Mouse (Mus musculus) heart, embryonic 14.5 days (tissue): ENCODE measurements around the gene Dennd2a. TPM values are rescaled to one million over a fixed set of nuclear protein-coding genes. Genes with fewer than 3 reads are reported as not detected.

Source experiments
- ATAC-seq: fragments of 200-750 bp; cut with Nextera tagmentation; 2 replicates; pipeline ENCODE4 v1.8.0; 2017; ENCODE audit warnings: low read depth, moderate TSS enrichment; ENCODE audit not compliant: insufficient number of reproducible peaks, insufficient read depth, low FRiP score
- H3K27ac ChIP-seq, 2 experiments: fragments of 200-500 bp in 1 of 2; fragments of 300-500 bp in 1 of 2; sonication (generic) in 1 of 2; replicated peaks in 1 of 2; 2 replicates each; pipeline ENCODE4 v1.5.1; 2012 to 2014; ENCODE audit warnings: low read depth in 2 of 2, low read length in 2 of 2, control low read depth in 1 of 2, mild to moderate bottlenecking in 1 of 2, mixed read lengths in 1 of 2; ENCODE audit not compliant: control insufficient read depth in 1 of 2, insufficient read depth in 1 of 2
- H3K27me3 ChIP-seq: fragments of 300-500 bp; sonication (generic); 2 replicates; pipeline ENCODE4 v1.6.1; 2014; ENCODE audit warnings: mild to moderate bottlenecking, low read length, control low read depth; ENCODE audit not compliant: control insufficient read depth, insufficient read depth
- H3K36me3 ChIP-seq: fragments of 300-500 bp; sonication (generic); 2 replicates; pipeline ENCODE4 v1.6.1; 2014; ENCODE audit warnings: mild to moderate bottlenecking, control low read depth, low read length, mixed read lengths; ENCODE audit not compliant: control insufficient read depth, insufficient read depth
- H3K4me1 ChIP-seq, 2 experiments: fragments of 200-500 bp in 1 of 2; fragments of 300-500 bp in 1 of 2; sonication (generic) in 1 of 2; 2 replicates each; pipeline ENCODE4 v1.6.1; 2012 to 2014; ENCODE audit warnings: low read length in 2 of 2, control low read depth in 1 of 2, mixed read lengths in 1 of 2; ENCODE audit not compliant: control insufficient read depth in 2 of 2, insufficient read depth in 2 of 2
- H3K4me2 ChIP-seq: fragments of 300-500 bp; sonication (generic); 2 replicates; pipeline ENCODE4 v1.6.1; 2014; ENCODE audit warnings: mild to moderate bottlenecking, low read length
- H3K4me3 ChIP-seq, 2 experiments: fragments of 200-500 bp in 1 of 2; fragments of 300-500 bp in 1 of 2; sonication (generic) in 1 of 2; 2 replicates each; pipeline ENCODE4 v1.5.1; 2012 to 2014; ENCODE audit warnings: low read length in 2 of 2, mild to moderate bottlenecking in 2 of 2, control low read depth in 1 of 2, low read depth in 1 of 2, moderate library complexity in 1 of 2; ENCODE audit not compliant: control insufficient read depth in 1 of 2, insufficient read depth in 1 of 2
- H3K9ac ChIP-seq: fragments of 300-500 bp; sonication (generic); 2 replicates; pipeline ENCODE4 v1.6.1; 2014; ENCODE audit warnings: mild to moderate bottlenecking, low read length
- H3K9me3 ChIP-seq: fragments of 300-500 bp; sonication (generic); 2 replicates; pipeline ENCODE4 v1.6.1; 2016; ENCODE audit warnings: low read length, control low read depth; ENCODE audit not compliant: control insufficient read depth
- WGBS: fragments of 180-500 bp; shearing (Covaris S2); extraction: QIAGEN DNeasy Blood & Tissue Kit; methylation state at CpG from one replicate; pipeline ENCODE4 v1.1.7; 2014; 5-methylcytosine and 5-hydroxymethylcytosine counted together
- polyA plus RNA-seq: library from polyadenylated mRNA; unstranded; fragments of >200 nt; fragmentation: Nextera tagmentation; extraction: Ambion mirVana; gene quantifications from 2 replicates; pipeline ENCODE4 v1.2.1, GENCODE M21; 2014

Dennd2a gene
- polyA plus RNA-seq, 1 experiment from 2014 or later: 18.8 TPM

DNA sequence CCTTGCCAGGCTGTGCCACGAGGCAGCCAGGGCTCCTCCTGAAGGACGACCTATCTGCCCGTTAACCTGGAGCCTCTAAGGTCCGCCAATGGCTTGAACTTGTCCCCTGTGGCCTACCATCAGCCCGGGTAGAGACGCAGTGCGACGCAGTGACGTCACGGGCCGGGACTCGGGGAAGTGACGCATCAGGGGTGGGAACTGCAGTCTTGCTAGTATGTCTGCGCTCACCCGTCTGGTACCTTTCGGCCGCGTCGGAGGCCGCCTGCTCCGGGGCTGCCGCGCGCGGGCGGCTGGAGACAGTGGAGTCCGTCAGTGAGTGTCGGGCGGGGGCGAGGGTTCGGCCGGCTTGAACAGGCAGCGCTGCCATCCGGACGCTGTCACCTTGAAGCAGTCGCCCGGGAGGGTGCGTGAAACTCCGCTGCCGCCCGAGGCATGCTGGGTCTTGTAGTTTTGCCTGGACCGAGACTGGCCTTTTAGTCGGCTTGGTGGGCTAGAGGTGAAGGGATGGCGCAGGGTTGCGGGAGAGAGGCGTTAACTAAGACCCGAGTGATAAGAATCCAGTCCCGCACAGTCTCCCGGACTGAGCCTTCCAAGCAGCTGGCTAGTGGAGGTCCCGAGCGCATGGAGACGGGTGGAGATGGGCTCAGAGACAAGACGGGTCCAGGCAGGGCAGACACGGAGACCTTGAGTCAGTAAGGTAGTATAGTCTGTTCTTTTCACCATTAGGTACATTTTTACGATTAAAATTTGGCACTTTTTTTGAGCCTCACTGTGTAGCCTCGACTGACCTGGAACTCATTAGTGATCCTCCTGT, 34.9 kb upstream of the Dennd2a start, which contains the start of gene Ndufb2:
Gene Ndufb2 (plus strand): TSS at position 174 of the 814 bp plus-strand sequence.
- H3K4me3 ChIP-seq: peak within 1 kb of the TSS; percentile 65 to 86
- under 1% methylated on average over 55 of the region's 56 CpGs for WGBS
- H3K9ac ChIP-seq: peak within 1 kb of the TSS; percentile 93
- peaks cover 36% of the 10 kb centered on the region for H3K36me3 ChIP-seq
- no peaks in the 10 kb centered on the region for H3K9me3 ChIP-seq
- peak; percentile 94 for ATAC-seq
- peak within 1 kb of the TSS; percentile 95 to 98 for H3K27ac ChIP-seq
- peaks cover 6 to 12% of the 10 kb centered on the region in 2 experiments for H3K4me1 ChIP-seq
- no peaks in the 10 kb centered on the region for H3K27me3 ChIP-seq
- H3K4me2 ChIP-seq: peak within 1 kb of the TSS; percentile 88

DNA sequence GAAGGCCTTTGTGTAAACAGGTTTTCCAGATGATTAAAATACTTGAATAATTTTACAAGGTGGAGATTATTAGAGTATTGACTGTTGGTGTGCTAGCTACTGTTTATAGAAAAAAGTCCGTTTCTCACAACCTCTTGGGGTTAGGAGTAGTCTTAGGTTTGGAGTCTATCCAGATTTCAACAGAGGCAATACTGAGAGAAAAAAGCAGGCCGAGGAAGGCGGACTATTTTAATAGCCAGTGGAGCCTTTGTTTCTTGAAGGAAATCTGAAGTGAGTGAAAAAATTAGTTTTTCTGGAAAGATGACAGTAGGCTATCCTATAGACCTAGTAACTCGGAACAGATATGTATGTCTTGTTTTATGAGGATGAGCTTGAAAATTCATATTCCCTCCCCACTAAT, 33.8 kb upstream of the Dennd2a start:
- peaks cover 6 to 12% of the 10 kb centered on the region in 2 experiments for H3K4me1 ChIP-seq
- H3K9ac ChIP-seq: no peak overlapping the region
- 93% methylated on average over 4 of the region's 4 CpGs for WGBS
- no peaks in the 10 kb centered on the region for H3K9me3 ChIP-seq
- H3K4me3 ChIP-seq: peak overlapping the region in 1 of 2 experiments; percentile 86; a peak in 1 of 4 replicates
- H3K27me3 ChIP-seq: no peaks in the 10 kb centered on the region
- peak overlapping the region; percentile 88; the same call in 1 of the 2 replicates for H3K4me2 ChIP-seq
- ATAC-seq: no peak
- H3K36me3 ChIP-seq: peaks cover 36% of the 10 kb centered on the region
- no peak overlapping the region for H3K27ac ChIP-seq

DNA sequence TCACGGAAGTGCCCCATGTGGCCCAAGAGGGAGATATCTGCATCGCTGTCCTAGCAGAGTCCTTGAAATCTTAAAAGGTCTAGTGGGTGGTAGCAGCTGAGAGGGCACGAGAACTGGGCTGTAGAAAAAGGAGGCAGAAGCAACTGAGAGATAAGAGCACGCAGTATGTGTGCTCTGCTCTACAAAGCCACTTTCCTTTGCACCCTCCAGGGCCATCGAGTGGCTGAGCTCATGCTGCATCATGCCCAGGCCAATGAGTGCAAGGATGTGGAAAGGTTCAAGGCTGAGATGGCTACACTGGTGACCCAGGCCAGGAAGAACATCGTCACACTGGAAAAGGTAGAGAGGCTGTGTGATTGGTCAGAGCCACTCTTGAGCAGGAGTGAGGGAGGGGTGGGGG, 27.9 kb upstream of the Dennd2a start, which contains the start of gene Gm42420:
Gene Gm42420 (plus strand): TSS at position 237 of the 400 bp plus-strand sequence.
- no peak for ATAC-seq
- H3K36me3 ChIP-seq: peaks cover 76% of the 10 kb centered on the region
- 73% methylated on average over 6 of the region's 6 CpGs for WGBS

DNA sequence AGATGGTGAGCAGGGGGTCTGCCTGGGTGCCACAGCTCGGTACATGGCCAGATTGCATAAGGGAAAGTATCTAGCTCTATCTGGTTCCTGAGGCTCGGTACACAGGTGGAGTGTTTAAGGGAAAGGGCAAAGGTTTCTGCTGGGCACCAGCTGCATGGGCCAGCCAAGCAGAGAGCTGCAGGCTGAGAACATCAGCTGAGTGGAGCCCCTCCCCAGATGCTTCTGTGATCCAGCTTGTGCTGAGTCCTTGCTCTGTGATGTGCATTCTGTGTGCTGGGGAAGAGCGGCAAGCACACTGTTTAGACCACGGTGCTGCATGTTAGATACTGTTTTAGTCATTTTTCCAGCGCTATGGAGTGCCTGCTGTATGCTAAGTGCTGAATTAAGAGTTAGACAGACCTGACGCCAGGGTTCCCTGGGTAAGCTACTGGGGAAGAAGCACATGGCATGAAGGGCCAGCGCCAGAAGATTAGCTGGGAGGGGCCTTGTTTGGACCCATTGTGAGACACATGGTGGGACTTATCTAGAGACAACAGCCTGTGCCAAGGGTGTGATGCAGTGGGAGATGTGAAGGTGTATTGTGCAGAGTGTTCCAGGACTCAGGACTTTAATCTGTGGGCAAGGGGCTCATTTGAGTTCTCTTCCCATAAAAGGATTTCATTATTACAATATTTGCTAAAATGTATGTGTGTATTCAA, 23.6 kb upstream of the Dennd2a start:
- H3K27me3 ChIP-seq: no peaks in the 10 kb centered on the region
- H3K36me3 ChIP-seq: peaks cover 85% of the 10 kb centered on the region
- no peak overlapping the region for H3K4me3 ChIP-seq
- H3K4me2 ChIP-seq: no peak overlapping the region
- H3K27ac ChIP-seq: no peak overlapping the region
- no peaks in the 10 kb centered on the region for H3K4me1 ChIP-seq
- ATAC-seq: no peak
- 72% methylated on average over 7 of the region's 7 CpGs for WGBS
- no peaks in the 10 kb centered on the region for H3K9me3 ChIP-seq
- no peak overlapping the region for H3K9ac ChIP-seq

More for the DNA sequence above, 27.9 kb upstream of the Dennd2a start, which contains the start of gene Gm42420:
- Histone ChIP-seq H3K4me1 (no peaks in the 10 kb centered on the region), H3K4me3 (no peak within 1 kb of the TSS), H3K9ac (no peak within 1 kb of the TSS), H3K4me2 (no peak within 1 kb of the TSS), H3K27ac (no peak within 1 kb of the TSS), H3K27me3 (no peaks in the 10 kb centered on the region), H3K9me3 (no peaks in the 10 kb centered on the region)

DNA sequence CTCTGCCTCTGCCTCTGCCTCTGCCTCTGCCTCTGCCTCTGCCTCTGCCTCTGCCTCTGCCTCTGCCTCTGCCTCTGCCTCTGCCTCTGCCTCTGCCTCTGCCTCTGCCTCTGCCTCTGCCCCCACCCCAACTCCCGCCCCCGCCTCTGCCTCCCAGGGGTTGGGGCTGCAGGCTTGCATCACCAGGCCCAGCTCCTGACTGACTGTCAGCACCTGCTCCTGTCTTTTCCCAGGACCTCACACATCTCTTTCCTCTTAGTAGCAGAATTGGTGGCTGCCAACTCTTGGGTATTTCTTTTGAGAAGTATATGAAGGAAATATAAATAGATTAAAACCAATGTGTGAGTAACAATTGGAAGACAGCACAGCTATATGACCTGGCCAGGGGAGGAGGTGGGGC, 22.9 kb upstream of the Dennd2a start:
- Histone ChIP-seq H3K4me3 (no peak overlapping the region), H3K27ac (no peak overlapping the region), H3K9ac (no peak overlapping the region), H3K4me1 (no peaks in the 10 kb centered on the region), H3K9me3 (no peaks in the 10 kb centered on the region), H3K4me2 (no peak overlapping the region), H3K36me3 (peaks cover 81% of the 10 kb centered on the region), H3K27me3 (no peaks in the 10 kb centered on the region)
- WGBS: 61% methylated on average over 2 of the region's 2 CpGs
- ATAC-seq: no peak

DNA sequence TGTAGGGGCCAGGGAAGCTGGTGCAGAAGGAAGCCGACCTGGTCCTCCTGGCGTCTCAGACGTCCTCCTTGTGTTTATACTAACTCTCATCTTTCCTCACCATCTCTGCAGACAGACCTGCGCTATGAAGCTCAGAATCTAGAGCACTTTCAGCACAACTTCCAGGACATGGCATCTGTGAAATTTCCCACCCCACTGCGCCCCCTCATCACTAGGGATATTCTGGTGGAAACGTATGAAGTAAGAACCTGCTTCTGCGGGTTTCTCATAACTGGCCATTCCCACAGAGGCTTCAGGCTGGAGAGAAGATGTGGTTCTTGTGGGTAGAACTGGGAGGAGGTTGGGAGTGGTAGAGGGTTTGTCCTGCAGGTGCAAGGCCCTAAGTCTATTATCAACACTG, 21.9 kb upstream of the Dennd2a start:
- Histone ChIP-seq H3K4me1 (peaks cover 4 to 5% of the 10 kb centered on the region in 2 experiments), H3K36me3 (peaks cover 73% of the 10 kb centered on the region), H3K27ac (no peak overlapping the region), H3K27me3 (no peaks in the 10 kb centered on the region), H3K9me3 (no peaks in the 10 kb centered on the region), H3K9ac (no peak overlapping the region), H3K4me3 (no peak overlapping the region), H3K4me2 (no peak overlapping the region)
- ATAC-seq: no peak
- 84% methylated on average over 7 of the region's 7 CpGs for WGBS

DNA sequence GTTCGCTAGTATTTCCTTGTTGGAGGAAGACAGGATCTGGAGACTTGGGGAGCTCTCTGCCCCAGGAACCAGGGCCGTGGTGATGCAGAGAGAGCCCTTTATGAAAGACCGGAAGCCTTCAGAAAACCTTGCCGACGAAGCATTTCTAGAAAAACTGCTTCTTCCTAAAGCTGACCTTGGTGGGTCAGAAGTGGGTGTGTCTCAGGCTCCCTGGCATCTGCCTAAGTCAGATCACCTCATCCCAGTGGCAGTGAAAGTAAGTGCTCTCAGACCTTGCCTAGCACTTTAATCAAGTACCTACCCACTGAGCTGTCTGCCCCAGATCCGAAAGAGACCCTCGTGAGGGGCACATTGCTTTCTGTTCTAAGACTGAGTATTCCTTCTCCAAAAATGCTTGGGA, 17.3 kb upstream of the Dennd2a start:
- Histone ChIP-seq H3K27me3 (no peaks in the 10 kb centered on the region), H3K9me3 (no peaks in the 10 kb centered on the region), H3K4me2 (peak overlapping the region; percentile 90), H3K27ac (peak overlapping the region in 1 of 2 experiments; percentile 94; a peak in 3 of 4 replicates), H3K9ac (peak overlapping the region; percentile 86), H3K4me1 (peaks cover 9 to 14% of the 10 kb centered on the region in 2 experiments), H3K4me3 (peak overlapping the region; percentile 84 to 89), H3K36me3 (peaks cover 37% of the 10 kb centered on the region)
- ATAC-seq: no peak
- WGBS: 64% methylated on average over 7 of the region's 7 CpGs
